Mouse (Mus musculus) spleen, postnatal 36 days (tissue): ENCODE results near the gene Ccm2l.

Experiments used
- DNase-seq, 2 experiments: peaks; one replicate each; pipeline ENCODE4 v3.0.0; 2022; ENCODE audit warnings: low spot score in 2 of 2, mixed read lengths in 1 of 2

Ccm2l gene

DNA sequence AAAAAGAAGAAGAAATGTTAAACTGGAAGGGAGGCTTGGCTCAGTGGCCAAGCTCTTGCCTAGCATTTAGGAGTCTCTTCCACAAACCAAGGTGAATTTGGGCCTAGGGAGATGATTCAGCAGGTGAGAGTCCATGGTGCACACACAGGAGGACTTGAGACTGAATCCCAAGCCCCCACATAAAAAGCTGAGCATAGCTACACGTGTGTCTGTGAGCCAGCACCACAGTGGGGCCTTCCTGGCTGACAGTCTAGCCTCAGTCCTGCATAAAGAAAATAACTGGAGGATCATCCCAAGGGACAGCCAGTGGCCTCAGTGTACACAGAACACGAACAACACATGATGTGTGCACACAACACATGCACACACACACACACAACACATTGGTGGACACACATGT lies 23.6 kb downstream of the Ccm2l start:
- DNase-seq, result no peak

DNA sequence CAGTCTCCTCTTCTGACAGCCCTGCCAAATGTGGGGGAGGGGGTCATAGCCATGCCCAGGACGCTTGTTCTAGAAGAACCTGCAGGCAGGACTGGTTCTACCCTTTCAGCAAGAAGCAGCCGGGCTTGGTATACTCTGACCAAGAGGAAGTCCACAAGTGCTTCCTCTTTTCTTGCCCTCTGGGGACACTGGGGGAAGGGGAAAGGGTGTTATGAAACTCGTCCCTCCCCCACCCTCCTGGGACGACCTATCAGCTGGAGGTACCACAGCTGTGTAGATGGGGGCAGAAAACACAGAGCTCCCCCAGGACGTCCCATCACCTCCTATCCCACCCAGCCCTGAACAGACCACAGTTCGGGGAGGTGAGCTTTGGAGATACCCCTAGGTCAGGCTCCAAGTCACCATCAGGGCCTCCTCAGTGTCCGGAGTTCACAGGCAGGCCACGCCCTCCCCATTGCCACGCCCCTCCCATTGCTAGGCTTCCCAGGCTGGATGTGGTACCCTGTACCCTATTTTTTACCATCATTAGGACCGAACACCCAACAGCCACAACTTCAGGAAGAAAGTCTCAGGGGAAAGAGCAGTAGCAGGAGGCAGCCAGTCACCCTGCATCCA lies 24.9 kb downstream of the Ccm2l start:
- peak; percentile 96 to 97 for DNase-seq

DNA sequence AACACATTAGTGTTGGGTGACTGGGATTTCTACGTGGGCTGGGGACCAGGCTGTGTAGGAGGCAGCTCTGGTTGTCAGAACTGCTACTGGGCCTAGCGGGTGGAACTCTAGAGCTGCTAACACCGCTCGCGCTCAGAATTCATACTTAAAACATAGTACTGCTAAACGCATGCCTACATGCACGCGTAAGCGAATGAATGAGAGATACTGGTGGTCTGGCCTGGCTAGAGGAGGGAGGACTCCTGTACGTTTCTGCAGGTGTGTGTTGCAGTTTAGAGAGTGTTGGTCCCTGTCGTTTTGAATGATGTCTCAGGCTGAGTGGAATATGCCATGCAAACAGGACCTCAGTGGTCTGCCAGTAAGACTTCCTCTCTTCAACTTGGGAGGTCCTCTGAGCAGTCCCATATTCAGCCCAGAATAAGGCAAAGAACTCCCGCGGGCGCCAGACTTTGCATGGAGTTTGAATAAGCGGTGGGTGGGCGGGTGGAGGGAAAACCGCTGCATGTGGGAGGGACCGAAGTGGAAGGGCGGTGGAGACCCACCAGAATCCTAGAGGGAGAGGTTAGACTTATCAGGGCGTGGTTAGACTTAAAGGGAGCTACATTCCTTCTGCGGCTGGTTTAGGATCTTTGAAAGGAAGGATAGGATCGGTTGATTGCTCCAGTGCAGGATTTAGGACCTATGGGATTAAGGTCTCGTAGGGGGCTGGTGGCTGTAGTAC lies 41.5 kb downstream of the Ccm2l start:
- no peak for DNase-seq

DNA sequence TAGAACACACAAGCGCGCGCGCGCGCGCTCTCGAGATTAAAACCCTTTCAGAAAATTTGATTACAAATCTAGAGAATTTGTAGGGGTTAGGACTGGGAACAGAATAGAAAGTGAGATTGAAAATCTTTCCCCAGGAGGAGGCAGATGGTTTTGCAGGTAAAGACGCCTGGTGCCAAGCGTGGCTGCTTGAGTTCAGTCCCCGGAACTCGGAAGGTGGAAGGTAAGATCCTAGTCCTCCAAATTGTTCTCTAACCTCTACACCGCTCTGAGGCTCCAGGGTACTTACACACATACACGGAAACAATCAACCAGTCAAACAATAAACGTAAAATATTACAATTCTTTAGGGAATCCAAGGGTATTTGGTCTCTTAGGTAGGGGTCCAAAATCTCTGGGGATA lies 42.0 kb downstream of the Ccm2l start:
- no peak for DNase-seq

DNA sequence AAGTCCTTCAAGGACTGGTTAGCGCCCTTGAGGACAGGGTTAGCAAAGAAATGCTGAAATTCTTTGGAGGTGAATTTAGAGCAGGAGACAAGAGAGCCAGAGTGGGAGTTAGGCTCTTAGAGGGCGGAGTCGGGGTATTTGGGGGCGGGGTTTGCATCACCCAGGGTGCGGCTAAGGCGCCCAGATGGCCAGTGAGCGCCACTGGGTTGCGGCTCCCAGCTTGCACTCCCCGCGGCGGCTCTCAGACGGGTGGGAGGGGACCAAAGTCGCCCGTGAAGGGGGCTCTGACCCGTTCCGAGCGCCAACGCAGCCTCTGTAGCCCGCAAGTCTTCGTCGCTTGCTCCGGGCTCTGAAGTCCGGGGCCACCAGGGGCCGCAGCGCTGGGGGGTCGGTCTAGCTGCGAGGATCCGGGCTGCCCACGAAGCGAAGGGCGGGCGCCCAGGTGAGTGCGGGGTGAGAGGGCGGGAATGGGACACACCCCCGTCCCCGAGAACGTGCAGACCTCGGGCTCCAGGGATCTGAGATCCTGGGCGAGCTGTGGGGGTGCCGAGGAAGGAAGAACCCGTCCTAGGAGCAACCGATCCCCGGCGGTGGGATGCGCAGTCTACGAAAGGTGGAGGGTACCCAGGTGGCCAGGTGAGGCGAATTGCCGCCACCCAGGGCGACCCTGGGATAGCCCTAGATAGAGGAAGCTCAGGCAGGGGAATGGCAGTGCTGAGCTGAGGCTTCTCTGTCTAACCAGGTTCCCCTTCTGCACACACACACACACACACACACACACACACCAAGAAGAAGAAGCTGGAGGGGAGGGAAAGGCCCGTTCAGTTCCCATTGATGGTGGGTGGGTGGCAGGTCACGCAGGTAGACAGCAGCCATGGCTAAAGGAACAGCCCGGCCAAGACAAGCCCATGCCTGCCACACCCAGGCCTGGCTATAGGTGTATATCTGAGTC lies 42.8 kb downstream of the Ccm2l start, which contains the start of gene Hck:
Gene Hck (plus strand): TSS at position 156 of the 952 bp plus-strand sequence.
- peak; percentile 79 to 83 for DNase-seq

DNA sequence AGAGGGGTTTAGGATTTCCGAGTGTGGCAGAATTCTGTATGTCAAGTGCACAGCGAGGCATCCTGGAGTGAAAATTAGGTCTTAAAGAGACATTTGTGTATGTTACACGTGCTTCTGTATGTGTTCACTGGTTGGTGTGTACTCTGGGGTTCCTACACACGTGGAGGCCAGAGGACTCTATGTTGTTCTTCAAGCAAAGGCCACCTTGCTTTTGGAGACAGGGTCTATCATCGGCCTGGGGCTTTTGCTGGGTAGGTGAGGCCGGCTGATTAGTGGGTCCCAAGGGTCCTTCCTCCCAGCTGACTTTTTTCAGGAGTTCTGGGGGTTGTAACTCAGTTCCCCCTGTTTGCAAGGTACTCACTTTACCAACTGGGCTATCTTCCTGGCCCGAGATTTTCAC lies 43.8 kb downstream of the Ccm2l start:
- DNase-seq, result no peak

DNA sequence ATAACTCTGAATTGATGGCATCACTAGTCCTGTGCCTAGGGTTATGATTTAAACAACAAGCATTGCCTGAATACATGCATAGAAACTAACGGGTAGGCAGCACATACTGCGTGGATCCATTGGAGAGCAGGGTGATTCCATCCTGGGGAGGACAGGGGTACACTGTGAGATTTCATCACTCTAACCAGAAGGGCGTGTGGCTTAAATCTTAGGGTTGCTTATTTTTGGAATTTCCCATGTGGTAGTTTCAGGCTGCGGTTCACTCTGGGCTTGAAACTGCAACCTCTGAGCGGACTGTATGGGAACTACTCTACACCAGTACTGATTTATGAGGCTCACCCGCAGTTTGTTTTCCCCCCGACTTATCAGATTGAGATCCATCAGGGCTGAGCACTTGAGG lies 45.5 kb downstream of the Ccm2l start:
- no peak for DNase-seq

DNA sequence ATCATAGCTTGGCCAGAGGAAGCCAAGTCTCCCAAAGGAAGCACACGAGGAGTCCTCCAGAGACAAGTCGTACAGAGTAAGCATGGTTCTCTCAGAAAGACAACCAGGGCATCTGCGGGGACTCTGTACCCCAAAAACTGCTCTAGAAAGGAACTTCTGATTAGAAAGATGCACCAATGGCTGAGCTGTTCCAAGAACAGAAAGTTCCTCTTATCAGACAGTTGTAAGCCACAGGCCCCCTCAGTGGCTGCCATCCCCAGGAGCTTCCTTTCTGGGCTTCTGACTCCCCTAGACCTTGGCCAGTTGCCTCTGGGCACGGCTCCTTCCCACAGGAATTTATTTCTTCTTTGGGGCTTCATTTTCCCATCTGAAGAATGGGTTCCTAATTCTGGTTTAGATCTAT lies 49.9 kb downstream of the Ccm2l start:
- peak; percentile 47 to 49 for DNase-seq

DNA sequence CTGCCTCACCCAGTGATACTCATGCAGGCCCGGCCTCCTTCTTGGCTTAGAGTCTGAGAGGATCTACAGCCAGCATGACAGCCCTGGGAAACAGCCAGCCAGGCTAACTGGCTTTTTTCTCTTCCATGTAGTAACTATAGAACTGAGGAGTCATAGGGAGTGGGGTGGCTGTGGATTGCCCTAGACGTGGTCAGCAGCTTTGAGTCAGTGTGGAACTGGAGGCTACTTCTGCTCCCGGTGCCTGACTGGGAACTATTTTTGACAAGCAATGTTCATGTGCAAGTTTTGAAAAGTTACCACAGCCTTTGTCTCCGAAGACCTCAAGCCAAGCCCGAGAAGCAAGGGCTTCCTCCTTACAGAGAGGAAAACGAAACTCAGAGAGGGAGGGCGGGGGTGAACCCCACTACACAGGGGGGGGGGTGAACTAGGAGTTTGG lies 51.3 kb downstream of the Ccm2l start:
- peak; percentile 76 to 78 for DNase-seq

DNA sequence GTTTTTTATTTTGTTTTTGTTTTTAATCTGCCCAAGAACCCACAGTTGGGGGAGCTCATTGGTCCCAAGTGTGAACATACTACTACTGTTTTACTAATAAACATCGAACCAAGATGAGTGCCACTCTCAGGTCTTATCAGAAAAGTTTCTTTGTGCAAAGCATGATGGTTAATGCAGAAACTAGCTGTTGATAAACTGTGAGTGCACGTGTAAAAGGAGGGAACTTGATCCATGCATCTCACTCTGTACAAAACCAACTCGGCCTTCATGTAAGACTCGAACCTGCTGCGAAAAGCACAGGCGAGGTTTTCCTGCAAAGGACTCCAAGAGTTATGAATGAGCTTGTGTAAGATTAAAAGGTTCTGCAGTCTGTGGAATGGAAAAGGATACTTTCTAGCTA lies 53.7 kb downstream of the Ccm2l start:
- DNase-seq, result no peak

DNA sequence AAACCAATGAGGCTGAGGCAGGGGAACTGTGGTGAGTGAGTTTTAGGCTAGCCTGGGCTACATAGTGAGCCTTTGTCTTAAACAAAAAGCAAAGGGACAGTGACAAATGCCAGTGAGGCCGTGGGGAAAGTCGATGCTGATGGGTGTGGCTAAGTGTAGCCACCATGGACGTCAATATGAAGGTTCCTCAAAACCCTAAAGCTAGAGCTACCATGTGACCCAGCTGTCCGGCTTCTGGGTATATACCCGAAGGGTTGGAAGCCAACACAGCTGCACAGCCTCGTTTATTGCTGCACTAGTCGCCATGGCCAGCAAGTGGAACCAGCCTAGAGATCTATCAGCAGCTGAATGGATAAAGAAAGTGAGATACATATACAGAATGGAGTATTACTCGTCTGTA lies 54.4 kb downstream of the Ccm2l start:
- DNase-seq, result peak; percentile 69 to 77

DNA sequence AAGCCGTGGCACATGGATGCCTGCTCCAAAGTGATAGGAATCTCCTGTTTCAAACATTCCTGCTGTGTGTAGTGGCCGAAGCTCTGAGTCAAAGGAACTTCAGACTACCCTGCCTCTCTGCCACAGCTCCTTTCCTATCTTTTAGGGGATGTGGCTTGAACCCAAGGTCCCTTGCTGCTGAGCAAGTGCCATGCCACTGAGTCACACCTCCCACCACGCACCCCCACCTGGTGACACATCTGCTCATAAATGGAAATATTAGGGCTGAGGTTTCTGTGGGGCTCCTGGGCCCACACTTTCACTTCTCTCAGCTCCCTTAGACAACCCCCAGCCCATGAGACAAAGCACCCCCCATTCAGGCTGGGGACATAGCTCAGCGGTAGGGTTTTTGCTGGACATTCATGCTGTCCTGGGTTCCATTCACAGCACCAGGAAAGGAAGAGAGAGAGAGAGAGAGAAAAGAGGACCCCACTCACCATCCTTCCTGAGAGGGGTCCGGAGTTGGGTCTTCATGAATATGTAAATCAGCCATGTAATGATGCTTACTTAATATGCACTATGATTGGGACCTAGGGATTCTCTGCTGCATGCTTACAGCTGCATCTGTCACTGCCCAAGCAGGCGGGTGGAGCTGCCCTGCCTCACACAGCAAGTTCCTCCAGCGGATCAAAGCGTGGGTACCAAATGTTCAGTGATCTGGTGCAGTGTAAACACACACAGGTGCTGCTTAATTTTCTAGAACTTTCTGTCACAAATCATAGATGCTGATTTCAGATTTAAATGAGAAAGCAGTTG lies 56.3 kb downstream of the Ccm2l start:
- DNase-seq, result peak; percentile 84 to 85

DNA sequence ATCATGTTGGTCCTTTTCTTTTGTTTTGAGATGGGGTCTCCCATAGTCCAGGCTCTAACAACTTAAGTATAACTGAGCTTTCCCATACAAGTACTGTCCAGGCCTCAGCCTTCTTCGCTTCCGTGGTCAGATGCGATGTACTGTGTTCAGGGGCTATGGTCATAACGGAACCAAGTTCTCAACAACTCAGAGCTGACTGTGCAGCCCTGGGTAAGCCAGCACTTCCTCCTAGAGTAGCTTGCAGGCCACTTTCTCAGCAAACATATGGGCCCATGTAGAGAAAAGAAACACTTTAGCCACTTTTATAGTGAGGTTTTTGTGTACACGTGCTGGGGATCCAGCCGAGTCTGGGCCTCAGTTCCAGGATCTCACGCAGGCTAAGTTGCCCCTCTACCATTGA lies 56.9 kb downstream of the Ccm2l start:
- peak; percentile 62 to 63 for DNase-seq

DNA sequence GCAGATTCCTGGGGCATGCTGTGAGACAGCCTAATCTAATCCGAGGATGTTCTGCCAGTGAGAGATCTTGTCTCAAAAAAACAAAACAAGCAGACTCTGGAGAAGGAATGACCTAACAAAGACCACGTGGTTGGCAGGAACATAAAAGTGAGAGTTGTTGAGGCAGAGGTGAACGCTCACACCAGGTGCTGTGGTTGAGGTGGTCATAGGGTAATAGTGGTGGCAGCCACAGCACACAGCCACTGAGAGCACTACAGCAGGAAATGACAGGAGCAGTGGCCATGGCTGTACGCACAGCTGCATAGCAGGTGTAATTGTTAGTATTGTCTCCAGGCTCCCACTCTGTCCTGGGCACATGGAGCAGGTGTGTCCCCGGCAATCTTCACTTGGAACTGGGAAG lies 60.1 kb downstream of the Ccm2l start:
- peak; percentile 38 to 47 for DNase-seq

DNA sequence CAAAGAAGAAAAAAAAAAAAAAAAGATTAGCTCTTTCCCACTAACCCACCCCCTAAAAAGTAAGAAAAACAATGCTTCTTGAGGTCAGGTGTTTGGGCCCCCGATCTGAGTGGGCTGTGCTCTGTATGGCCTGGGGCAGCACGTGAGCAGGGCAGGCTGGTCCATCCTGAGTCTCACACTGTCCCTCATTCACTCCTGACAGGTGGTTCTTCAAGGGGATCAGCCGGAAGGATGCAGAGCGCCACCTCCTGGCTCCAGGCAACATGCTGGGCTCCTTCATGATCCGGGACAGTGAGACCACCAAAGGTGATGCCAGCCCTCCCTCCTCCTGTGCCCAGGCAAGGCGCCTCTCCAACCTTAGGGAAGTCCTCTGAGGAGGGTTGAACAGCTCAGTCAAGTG lies 65.3 kb downstream of the Ccm2l start:
- DNase-seq, result peak; percentile 35 to 45
